Mouse (Mus musculus): Measurements from ENCODE around the gene Bcl2a1b.
A peak's percentile ranks its signal among the peaks of the same experiment; 100 is the strongest.
"Not testable (repeated sequence)": the region's sequence is repeated elsewhere in the genome, so short reads cannot be mapped to it uniquely, and the experiment has no call there.

The Bcl2a1b gene

DNA sequence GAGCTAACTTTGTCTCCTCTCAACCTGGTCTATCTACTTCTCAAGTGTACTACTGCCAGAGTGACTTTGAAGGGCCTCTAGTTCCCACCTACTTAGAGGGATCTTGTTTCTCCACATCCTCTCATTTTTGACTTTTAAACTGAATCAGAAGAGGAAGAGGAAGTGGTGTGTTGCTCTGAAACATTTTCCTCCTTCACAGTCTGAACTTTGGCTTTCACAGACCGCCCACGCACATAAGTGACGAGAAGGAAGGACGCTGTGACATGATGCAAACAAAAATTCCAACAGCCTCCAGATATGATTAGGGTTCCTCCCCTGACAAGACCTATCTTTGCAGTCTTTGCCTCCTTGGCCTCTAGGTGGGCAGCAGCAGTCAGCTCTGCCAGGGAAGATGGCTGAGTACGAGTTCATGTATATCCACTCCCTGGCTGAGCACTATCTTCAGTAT, at the start of gene Bcl2a1b, which contains the start of gene Gm29094:
Bcl2a1b (plus strand) TSS at position 241 of the 448 bp plus-strand sequence.
Gm29094 (plus strand) TSS at position 411 of the 448 bp plus-strand sequence.
- DNase-seq (ENCODE audit: low spot score), result not testable (repeated sequence)

DNA sequence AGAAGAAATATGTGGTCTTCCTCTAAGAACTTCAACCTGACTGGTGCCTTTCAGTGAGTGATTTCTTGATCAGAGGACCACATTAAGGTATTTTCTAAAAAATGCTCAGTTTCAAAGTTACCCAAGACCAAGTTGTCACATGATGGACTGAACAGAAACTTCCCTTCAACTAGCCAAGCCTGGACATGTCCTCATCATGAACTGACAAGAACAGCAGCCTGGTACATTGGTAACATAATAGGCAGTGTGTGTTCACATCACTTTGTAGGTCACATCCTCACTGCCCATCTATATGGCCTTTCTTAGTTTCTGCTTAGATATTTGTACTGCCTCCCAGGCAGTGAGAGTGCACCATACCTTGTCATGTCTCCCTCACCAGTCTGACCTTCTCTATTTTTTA, 26.5 kb upstream of the Bcl2a1b start:
- DNase-seq (ENCODE audit: low spot score), result not testable (repeated sequence)

DNA sequence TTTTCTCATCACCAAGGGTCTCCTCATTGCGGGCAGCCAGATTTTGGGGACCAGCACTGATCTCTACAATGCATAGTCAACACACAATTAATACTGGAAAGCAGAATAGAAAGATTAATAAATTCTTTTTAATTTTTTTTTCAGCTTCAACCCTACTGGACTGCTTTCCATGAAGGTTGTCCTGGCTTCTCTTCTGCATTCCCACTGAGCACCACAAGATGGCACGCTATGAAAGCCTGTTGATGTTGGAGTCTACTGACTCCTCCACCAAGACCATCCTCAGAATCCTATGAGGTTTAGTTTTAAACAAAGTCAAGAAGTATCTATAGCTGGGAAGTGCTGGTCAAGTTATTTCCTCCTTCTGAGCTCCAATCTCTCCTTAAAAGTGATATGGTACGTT, 20.2 kb upstream of the Bcl2a1b start:
- peak; percentile 58 for DNase-seq (ENCODE audit: low spot score)

DNA sequence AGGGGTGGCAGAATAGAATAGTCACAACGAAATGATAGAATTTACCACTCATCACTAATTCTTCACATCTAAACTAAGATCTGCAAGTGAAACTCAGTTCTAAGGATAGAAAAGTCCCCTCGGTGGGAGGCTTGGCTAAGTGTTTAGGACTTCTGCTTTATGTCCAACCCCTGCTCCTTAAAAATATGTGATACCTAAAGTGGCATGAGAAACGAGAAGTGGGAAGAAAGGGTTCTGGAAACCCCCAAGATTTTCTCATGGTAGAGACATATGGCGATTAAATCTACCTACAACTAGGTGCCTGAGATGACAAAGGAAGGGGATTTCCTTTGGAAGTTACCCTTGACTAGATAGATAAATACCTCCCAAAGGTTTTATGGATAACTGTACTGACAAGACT, 19.5 kb upstream of the Bcl2a1b start:
- not testable (repeated sequence) for DNase-seq (ENCODE audit: low spot score)

DNA sequence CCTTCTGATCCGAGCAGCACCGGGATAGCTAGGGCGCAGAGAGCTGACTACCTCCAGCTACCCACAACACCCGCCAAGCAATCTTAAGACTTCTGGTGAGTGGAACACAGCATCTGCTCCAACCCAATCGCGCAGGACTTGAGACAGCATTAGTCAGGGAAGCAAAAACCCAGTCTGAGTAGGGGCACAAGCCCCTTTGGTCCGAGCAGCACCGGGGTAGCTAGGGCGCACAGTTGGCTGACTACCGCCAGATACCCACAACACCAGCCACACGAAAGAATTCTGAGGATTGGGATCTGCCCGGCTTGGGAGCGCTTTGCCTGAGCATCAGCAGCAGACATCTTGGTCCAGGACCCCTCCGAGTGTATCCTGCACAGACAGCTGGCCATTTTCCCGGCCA, 12.0 kb upstream of the Bcl2a1b start:
- DNase-seq (ENCODE audit: low spot score), result not testable (repeated sequence)

DNA sequence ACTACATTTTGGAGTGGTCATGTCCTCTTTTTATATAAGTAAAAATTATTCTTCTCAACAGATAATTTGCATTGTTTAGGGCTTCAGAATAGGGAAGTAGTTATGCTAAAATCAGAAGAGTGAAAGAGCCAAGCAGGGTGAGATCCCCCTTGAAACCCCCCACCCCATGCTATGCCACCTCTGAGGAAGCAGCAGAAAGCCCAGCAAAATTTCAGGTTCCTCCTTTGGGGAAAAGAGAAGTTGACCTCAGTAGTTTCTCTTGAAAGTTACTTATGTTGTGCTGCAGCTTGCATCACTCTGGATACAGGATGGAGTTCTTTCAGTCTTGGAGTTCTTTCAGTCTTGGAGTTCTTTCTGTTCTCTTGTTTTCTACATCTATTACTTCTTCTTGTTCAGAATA, 3.5 kb upstream of the Bcl2a1b start:
- DNase-seq (ENCODE audit: low spot score), result not testable (repeated sequence)

DNA sequence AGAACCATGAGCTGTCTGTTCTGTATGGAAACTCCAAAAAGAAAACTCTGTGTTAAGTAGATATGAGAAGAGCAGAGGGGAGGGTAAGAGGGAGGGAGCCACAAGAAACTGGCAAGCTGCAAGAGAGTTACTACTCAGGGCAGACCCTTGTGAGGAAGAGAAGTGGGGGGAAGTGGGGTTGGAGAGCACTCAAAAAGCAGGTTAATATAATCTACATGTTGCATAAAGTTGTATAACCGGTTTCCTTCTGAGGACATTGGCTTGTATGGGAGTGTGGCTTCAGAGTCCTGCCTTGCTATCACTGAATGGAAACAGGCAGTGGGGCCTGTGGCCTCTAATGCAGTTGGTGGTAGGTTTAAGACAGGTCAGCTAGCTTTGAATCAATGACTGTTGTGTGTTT, 1.5 kb upstream of the Bcl2a1b start:
- not testable (repeated sequence) for DNase-seq (ENCODE audit: low spot score)

DNA sequence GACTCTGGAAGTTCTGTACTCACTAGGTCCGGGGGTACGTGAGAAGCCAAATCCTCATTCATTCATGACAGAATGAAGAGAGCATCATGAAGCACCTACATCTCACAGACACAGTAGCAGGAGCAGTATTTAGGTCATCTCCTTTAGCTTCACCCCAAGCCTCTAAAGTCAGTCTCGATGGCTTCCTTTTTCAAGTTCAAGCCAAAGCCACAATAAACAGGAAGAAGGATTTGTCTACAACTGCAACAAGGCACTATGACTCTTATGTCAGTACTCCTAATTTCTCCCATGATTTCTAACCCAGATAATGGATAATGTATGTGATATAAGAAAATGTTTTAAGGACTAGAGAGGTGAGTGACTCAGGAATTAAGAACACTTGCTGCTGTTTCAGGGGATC, 660 bp upstream of the Bcl2a1b start:
- not testable (repeated sequence) for DNase-seq (ENCODE audit: low spot score)

DNA sequence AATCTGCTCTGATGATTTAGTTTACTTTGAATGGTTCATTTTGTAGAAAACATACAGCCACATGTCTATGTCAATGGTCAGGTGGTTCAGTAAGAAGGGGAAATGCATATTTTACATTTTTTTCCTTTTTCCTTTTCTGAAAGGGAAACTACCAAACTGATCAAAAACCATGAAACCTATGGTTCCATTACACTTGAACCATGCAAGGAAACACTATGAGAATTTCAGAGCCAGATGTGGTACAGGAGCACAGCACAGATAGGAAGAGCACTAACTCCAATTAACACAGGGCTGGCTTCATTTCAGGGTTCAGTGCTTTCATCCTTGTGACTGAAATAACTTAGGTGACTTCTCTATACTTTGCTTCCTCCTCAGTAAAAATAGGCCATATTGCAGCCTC, 3.2 kb downstream of the Bcl2a1b start:
- DNase-seq (ENCODE audit: low spot score), result not testable (repeated sequence)

DNA sequence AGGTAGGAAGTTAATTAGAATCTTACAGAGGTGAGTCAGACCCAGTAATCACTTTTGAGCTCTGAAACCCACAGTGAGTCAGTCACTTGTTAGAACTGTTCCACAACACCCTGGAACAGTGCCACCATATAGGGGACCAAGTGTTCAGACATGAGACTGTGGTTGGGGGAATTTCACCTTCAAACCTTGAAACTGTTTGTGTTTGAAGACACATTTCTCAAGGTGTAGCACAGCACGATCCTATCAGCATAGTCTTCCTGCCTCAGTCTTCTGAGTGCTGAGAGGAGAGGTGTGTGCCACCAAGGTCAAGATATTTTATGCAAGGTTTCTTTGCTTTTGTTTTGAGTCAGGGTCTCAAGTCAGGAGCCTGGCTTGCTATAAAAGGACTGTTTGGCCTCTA, 9.9 kb downstream of the Bcl2a1b start:
- not testable (repeated sequence) for DNase-seq (ENCODE audit: low spot score)

DNA sequence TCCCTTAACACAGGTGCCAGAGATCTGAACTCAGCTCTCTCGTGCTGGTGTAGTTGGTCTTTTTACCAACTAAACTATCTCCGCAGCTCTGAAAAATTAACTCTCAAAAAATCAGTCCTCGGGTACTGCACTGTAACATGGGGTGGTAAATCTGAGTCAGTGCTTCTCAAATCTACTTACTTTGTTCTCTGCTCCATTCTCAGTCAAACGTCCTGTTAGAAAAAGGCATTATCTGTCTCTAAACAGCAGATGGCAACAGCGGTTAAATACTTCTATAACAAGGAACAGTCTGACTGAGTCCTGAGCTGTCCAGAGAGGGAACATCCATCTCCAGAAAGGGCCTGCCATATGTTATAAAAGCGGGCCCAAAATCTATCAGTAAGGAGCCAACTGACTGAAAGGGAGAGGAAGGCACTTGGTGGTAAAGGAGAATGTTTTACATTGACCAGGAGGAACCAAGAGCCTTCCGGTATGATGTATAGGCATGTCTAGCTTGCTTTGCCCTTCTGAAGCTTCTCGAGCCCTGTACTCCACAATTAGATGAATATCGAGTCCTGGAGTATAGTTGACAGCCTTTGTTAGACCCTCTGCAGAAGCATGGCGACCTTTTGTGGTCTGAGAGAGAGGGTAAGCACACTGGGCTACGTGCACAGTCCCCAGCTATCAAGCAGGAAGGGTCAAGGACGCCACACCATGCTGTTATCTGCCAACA, 11.5 kb downstream of the Bcl2a1b start, which contains the start of gene Mthfs:
Mthfs (plus strand) TSS at position 324 of the 712 bp plus-strand sequence.
- peak; percentile 25 for DNase-seq (ENCODE audit: low spot score)

DNA sequence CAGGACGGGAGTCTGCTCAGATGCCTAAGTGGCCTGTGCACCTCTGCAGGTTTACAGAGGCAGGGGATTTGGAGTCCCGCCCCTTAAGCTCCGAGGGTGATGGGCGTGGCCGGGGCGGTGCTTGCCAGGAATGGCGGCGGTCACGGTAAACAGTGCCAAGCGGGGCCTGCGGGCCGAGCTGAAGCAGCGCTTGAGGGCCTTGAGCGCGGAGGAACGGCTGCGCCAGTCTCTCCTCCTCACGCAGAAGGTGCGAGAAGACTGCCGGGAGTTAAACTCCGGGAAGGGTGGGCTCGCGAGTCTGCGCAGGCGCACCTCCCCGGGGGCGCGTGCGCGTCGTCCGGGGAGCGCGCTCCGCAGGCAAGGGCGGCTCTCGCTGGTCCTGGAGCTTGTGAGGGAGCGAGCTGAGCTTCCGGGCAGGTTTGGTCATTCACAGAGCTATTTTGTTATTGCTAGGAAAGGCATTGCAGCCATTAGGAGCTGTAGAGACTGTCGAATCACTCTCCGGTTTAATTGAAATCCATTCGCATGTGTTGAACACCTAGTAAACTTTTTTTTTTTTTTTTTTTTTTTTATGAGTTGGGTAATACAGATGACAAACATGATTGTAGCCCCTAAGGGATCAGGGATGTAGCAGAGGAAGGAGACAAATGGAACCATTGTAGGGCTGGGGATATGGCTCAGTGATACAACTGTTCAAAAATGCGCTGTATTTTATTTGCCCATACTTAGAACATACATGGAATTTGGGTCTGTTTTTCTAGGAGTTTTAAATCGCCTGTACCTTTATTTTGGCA, 12.3 kb downstream of the Bcl2a1b start:
- DNase-seq (ENCODE audit: low spot score), result peak; percentile 37

DNA sequence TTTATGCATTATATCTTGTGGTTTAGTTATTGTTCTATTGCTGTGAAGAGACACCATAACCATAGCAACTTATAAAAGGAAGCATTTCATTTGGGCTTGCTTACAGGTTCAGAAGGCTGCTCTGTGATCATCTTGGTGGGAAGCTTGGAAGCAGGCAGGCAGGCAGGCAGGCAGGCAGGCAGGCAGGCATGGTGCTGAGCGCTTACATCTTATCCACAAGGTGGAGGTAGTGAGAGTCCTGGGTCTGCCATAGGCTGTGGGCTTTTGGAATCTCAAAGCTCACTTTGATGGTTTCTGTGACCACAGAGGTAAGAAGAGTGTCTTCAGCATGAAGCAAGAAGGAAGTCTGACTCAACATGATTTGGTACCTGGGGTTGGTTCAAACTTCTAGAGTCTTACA, 13.4 kb downstream of the Bcl2a1b start:
- DNase-seq (ENCODE audit: low spot score), result peak; percentile 12

DNA sequence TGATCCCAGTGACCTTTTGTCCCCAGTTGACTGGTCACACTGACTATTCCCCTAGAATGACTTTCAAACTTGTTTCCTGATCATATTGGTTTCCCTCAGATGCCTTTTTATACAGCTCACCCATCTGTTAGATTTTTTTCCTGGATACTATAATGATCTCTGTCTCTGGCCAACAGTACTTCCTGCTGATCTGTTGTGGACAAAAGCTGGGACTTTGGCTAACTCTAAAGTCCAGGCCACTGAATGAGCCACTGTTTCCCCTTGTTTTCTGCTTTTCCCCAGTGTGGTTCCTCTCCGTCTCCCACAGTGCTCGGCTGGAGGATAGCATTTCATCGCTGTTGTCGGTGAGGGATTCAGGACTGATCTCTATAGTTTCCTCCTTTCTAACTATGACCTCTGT, 19.2 kb downstream of the Bcl2a1b start:
- not testable (repeated sequence) for DNase-seq (ENCODE audit: low spot score)

DNA sequence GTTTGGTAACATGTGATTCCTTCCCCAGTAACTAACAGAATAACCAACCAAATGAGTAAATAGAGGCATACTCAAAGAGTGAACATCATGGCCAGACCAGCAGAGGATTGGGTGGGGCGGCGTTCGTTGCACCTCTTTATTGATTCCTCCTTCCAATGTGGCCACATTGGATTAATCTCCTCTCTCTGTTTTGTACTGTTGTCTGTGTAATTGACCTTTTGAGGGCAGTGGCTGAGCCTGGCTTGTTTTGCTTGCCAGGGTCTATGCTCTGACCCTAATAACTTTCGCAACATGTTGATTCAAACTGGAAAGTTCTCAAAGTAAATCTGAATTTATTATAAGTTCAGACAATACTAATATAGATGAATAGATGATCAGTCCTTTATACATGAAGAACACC, 20.7 kb downstream of the Bcl2a1b start:
- not testable (repeated sequence) for DNase-seq (ENCODE audit: low spot score)

DNA sequence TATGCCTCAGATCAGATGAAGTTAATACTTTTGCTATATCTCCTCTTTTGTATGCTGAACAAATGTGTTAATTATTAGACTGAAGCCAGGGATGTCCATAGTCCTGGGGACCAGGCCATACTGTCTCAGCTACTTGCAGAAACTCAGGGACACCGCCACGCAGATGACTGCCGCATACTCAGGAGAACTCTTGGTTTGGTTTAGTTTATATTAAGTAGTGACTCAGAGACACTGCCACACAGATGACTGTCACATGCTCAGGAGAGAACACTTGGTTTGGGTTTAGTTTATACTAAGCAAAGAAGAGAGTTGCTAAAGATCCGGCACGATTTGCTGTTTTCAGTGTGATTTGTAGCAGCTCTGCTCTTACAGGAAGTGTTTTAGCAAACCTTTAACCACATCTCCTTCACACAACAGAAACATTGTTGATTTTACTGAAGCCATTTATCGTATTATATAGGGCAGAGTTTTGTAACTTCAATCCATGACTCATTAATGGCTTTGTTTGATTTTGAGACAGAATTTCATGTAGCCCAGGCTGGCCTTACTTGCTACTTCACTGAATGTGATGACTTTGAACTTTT, 21.8 kb downstream of the Bcl2a1b start:
- DNase-seq (ENCODE audit: low spot score), result not testable (repeated sequence)

DNA sequence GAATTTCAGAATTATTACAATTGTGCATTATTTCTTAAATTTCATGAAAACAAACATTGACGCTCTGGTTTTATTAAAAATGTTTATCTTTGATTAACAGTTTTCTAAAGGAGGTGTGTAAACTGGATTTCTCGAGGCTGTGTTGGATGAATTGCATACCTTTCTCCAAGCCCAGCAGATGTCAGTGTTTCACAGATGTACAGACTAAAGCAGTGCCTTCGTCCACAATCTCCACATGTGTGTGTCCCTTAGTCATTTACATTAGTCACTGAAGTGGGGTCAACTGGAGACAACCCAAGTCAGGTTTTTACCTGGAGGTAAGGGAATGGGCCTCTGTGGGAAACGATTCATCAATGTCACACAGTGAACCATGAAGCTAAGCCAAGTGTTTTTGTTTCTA, 27.1 kb downstream of the Bcl2a1b start:
- peak; percentile 18 for DNase-seq (ENCODE audit: low spot score)

DNA sequence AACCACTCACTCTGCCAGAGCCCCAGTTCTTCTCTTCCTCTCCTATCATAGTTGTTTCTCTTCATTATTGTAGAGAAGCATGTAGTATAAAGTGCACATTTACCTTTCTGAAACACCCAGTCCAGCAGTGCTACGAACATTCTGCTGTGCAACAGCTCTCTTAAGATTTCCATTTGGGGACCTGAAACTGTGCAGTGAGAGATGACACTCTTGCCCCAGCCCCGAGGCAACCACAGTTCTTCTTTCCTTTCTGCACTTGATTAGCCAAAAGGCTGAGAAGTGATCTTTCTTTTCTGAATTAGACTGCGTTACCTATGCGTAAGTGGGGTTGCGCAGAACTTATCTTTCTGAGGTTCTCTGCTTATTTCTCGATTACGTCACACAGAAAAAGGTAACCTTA, 29.1 kb downstream of the Bcl2a1b start:
- DNase-seq (ENCODE audit: low spot score), result no peak

DNA sequence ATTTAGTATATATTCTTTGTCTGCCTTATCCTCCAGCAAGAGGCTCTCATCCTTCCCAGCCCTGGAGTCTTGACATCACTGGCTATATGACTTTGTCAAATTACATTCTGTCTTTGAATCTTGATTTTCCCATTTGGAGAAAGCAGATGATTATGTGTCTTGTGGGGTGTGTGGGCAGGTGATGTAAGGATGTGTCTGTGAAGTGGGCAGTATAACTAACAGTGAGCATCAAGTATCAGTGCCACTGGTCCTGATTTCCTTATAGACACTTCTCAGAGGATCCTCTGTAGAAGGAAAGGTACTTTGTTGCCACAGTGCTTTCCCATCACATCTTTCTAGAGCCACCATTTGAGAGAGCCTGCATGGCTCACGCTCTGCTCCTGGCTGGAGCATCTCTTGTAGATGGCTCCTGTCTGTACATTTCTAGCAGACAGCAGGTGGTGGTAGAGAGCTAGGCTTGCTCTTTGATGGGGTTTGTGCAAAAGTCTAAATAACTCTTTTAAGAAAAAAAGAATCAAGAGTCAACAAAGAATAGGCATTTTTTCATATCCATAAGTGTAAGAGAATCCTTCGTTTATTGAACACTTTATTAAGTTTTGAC, 32.0 kb downstream of the Bcl2a1b start:
- peak; percentile 4 for DNase-seq (ENCODE audit: low spot score)

DNA sequence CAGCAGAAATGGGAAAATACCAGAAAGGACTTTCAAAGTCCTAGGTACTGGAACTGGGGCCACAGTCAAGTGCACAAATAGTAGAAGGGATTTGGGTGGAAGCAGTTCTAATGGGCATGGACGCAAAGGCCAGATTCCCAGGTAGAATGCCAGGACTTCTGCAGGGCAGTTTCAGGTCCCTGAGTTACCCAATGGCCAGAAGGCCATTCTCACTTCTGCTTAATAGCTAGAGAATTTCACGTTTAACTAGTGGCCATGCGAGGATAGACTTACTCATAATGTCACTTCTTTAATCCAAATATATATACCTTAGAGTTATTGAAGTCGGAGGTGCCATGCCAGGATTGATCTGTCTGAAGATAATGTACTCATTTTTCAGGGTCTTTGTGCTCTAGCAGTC, 38.1 kb downstream of the Bcl2a1b start:
- not testable (repeated sequence) for DNase-seq (ENCODE audit: low spot score)

DNA sequence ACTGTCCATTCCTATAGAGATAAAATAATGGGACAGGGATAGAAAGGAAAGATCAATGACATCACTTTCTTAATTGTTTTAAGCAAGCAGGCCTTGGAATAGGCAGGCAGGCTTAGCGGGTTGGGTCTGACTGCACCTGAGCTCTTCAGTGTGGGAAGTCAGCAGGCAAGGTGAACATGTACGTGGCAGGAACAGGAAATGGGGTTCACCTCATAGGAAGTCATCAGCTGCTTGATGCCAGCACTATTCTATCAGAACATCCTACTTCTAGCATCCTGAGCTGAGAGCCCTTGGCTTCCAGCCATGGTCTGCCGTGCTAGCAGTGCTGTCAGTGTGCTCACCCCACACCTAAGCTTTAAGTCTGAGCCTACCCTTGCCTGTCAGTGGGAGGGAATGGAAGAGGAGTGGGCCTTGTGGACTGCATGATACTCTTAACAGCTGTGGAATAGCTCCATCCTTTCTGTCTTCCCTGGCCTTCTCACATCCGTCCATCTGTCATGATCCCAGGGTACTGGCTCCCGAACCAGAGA, 40.0 kb downstream of the Bcl2a1b start:
- not testable (repeated sequence) for DNase-seq (ENCODE audit: low spot score)

DNA sequence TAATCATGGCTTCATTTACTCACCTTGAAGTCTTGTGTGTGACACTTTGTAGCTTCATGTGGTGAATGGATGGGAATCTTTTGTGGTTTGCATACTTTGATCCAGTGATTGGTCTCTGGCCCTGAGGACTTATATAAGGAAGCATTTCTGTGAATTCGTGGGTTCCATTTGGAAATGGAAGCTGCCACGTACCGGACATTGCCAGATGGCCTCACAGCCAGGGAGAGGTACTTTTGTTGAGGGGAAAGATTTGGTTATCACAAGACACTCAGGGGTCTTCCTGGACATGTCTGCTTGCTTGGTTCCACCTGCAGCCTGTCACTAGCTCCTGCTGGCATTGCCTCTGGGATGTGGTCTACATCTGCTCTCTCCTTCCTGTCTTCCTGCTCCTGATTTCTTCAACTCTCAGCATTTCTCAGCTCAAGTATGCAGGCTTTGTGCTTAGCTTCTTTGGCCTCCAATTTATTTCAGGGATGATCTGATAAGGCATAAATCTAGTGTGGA, 41.6 kb downstream of the Bcl2a1b start:
- DNase-seq (ENCODE audit: low spot score), result not testable (repeated sequence)

All from retina, embryonic 14.5 days (tissue).